Mouse (Mus musculus): ENCODE data around the gene Hscb. TPM values are rescaled to one million over a fixed set of nuclear protein-coding genes. Genes with fewer than 3 reads are reported as not detected.
A peak's percentile ranks its signal among the peaks of the same experiment; 100 is the strongest.

Hscb gene
- total RNA-seq, 2 experiments from 2014 or later, result 9.7 to 12.5 TPM

DNA sequence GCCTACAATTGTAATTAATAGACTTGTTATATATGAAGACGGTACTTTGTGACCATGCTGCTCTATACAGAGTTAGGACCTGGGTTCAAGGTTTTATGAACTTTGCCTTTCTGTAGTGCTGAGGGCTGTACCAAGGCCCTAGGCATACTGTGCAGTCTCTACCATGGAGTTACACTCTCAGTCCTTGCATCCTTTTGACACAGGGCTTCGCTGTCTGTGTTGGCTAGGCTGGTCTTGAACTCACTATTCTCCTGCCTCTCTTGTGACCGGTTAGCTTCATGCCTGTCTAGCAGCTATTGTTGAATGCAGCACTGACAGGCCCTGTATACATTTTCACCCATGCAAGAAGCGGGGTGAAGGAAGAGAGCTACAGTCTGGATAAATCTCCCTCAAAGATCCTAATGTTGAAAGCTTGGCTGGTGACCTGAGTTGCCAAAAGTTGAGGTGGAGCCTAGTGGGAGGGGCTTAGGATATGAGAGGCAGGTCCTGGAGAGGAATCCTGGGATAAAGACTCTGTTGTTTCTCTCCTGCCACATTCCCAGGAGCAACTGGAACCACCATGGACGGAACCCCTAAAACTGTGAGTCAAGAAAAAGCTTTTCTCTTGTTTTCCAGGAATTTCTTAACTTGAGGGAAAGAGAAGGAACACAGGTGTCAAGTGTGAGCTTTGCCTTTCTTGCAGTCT lies 8.4 kb downstream of the Hscb start:
- no peak for DNase-seq

- no peak for DNase-seq
These were observed 12.0 kb downstream of the Hscb start for GRCm38 (mm10) chr5:110827576-110827975.

DNA sequence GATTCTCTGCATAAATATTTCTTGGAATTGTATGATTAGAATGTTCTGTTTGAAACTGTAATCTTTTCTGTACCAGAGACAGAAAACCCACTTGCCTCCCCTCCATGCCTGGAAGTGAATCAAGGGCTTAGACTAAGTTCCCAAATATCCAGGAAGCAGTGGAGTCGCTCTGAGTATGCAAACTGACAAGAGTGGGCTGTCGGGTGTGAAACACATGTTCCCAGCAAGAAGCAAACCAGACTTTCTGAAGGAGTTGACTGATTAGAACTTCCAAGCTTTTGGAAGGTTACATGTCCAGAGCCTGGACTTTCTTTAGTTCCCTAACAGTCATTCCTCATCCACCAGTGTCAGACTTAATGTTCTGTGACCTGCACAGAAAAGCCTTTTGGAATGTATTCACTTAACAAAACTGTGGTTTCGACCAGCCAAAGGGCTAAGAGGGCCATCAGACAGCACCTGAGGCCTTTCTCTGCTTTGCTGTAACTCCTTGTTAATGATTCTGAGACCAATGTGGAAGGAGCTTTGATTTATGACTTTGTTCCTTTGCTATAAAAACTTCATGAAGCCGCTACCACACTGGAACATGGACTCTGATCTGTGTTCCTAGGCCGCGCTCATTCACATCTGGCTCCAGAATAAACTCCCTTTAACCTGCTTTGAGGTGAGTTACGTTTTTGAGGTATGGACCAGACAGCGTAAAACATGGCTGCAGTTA lies 12.6 kb downstream of the Hscb start:
- DNase-seq, result no peak

- no peak for DNase-seq
These were observed 15.2 kb downstream of the Hscb start for GRCm38 (mm10) chr5:110824421-110824820.

- peak; percentile 99 for DNase-seq
These were observed 29.8 kb downstream of the Hscb start, which contains the start of gene Ulk1 for GRCm38 (mm10) chr5:110809667-110810325. Gene Ulk1, minus strand, starts transcription at chr5:110810097.

GRCm38 (mm10) chr5:110808821-110809666 lies 30.5 kb downstream of the Hscb start:
- DNase-seq, result no peak

DNA sequence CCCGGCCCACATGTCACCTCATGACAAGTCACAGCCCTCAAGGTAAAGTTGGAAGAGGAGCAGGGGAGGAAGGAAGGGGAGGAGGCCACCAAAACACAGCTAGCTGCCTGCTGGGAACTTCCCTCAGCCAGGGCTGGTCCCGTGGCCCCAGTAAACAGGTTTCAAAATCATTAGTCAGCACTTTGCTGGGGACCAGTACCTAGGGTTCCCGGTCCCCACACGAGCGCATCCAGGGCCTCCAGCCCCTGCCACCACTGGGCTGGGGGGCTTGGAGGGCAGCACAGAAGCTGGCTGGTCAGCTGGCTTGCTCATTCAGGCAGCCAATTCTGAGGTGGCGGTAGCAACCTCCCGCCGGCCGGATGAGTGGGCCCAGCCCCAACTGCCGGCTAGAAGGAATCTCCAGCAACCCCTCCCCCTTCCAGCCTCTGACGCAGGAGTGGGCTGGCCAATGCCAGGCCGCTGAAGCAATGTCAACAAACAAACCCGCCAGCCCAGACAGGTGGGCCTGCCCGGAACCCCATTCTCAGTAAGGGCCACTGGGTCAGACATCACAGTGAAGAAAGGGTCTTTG lies 31.4 kb downstream of the Hscb start:
- peak; percentile 90 for DNase-seq

DNA sequence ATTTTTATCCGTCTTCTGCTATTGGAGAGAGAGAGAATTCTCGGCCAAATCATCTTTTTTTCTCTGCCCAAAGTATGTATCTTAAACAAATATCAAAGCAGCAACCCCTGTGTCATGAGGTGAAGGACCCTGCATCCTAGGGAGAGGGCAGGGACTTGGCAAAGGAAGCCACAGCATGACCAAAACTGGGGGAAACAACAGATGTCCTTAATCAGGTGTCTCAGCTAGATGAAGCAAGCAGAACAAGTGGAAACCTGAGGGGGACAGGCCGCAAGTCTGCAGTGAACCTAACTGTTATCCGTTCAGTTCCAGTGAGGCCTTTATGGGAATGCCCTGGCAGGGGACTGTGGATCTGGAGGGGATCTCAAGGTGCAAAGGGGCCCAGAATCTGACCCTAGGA lies 32.1 kb downstream of the Hscb start:
- DNase-seq, result no peak

- DNase-seq, result no peak
These were observed 32.9 kb downstream of the Hscb start for GRCm38 (mm10) chr5:110806676-110807075.

DNA sequence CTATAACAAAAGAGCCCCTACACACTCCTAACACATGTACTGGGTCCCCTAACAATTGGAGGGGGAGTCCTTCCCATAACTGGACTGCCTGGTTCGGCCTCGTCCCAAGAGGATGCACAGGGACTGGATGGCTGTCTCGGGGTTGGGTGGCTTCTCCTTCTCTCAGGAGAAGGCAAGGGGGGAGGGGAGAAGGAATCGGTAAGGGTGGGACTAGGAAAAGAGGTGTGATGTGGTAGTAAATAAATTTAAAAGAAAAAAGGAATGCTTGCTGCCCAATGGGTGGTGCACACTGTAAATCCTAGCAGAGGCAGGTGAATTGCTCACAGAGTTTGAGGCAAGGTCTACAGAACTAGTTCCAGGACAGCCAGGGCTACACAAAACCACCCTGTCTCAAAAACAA lies 33.4 kb downstream of the Hscb start:
- no peak for DNase-seq

DNA sequence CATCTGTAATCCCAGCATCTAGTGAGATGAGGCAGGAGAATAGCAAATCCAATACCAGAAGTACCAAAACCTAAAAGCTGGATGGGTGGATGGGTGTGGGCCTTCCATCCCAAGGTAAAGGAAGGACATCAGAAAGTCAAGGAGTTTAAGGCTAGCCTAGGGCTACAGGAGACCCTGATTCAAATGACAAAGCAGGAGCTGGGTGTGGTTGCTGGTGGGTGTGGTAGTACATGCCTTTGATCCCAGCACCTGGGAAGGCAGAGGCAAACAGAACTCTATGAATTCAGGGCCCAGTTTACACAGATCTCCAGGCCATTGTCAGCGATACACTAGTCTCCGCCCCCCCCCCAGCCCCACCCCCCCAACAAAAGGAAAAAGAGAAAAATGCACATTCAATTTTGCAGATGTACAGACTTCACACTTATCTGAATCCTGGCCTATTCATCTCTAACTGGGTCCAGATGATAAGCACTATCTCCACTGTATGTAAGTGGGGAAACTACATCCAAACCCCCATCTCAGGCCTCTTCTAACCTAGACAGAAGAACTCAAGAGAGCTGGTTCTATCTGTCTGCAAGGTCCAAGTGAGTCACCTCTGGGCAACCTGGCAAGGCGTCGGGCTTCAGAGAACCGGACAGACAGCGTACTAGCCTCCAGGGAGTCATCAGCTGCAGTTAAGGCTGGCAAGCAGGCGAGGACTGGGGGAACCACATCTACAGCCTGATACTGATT lies 35.4 kb downstream of the Hscb start:
- DNase-seq, result no peak

GRCm38 (mm10) chr5:110802809-110803208 lies 36.8 kb downstream of the Hscb start:
- no peak for DNase-seq

DNA sequence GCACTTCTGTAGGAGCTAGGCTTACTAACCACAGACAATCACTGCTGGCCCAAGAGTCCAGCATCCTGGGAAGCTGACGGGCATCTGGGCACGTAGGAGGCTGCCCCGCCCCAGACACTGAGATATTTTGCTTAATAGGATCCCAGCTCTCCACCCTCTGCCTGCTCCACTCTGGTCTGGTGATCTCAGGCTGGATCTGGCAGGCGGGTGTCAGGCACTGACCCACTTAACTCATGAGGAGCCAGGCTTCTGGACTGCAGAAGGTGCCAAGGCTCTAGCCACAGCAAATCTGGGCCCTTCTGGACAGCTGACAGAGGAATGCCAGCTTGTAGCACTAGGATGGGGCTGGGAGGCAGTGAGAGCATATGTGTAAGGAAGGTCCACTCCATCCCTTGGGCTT lies 37.4 kb downstream of the Hscb start:
- DNase-seq, result no peak

- DNase-seq, result no peak
These were observed 38.4 kb downstream of the Hscb start for GRCm38 (mm10) chr5:110801036-110801624.

DNA sequence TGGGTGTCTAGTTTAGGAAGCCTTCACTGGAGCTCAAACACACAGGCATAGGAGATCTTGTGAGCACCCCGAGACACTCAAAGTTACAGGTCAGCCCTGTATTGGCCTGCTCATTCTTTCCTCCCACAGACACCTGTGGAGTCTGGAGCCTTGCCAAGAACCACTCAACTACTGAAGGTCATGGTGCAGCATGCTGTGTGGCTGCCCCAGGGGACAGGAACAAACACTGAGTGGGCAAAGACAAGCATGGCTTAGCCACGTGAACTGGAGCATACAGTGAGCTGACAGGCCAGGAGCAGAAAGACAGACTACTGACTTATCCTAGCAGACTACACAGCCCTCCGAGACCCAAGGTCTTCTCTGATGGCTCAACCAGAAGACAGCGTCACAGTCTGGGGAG lies 41.9 kb downstream of the Hscb start:
- DNase-seq, result no peak

GRCm38 (mm10) chr5:110794363-110794762 lies 45.2 kb downstream of the Hscb start:
- no peak for DNase-seq

DNA sequence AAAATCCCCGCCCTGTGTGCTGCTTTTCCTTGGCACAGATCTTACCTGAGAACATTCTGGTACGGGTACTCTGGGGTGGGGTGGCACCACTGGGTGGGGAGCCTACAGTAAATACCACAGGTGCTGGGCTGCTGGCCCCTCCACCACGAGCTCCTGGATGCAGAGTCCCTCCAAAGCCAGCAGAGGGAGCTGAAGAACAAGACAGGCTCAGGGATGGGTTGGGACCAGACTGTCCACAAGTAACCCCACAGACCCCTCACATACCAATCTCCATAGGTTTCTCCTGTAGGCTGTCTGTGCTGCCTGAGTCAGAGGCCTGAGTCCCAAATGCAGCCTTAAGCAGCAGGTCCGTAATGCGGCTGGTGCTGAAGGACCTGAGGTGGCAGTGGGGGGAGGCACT lies 50.9 kb downstream of the Hscb start:
- DNase-seq, result no peak

- no peak for DNase-seq
These were observed 53.3 kb downstream of the Hscb start for GRCm38 (mm10) chr5:110786081-110786835.

DNA sequence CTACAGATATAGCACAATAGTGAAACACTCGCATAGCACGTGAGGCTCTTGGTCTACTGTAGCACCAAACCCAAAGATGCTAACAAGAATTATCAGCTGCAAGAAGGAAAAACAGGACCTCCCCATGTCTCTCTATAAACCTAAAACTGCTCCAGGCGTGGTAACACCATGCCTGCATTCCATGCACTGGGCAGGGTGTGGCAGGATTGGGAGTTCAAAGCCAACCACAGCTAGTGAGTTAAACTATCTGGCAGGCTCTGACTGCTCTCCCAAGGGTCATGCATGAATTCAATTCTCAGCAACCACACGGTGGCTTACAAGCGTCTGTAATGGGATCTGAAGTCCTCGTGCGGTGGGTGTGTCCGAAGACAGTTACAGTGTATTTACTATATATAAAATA lies 56.4 kb downstream of the Hscb start:
- DNase-seq, result no peak

Data from gastrocnemius, postnatal 25 days (tissue).